Mouse (Mus musculus) B cell, adult 2 months (primary cell): ENCODE results near the gene Nmu.

ENCODE experiments used
- DNase-seq, 2 experiments: peaks; one replicate each; pipeline ENCODE4 v3.0.0; 2022

Gene Nmu

DNA sequence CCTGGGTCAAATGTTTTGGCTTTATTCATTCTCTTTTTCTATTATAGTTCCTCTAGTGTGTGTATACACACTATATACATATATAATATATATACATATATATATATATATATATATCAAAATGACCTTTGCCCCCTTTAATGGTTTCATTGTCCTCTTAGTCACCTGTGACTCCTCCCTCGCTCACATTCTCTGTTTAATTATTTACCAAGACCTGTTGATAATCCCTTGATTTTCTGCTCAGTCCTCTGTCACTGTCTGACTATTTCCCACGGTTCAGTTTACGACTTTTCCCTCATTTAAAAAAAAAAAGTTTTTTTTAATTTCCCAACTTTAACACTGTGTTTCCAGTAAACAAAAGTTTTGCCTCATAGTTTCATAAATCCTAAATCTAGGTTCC is 57.3 kb downstream of the Nmu start:
- DNase-seq: no peak

GRCm38 (mm10) chr5:76305616-76306015 is 58.0 kb downstream of the Nmu start:
- DNase-seq: no peak

- peak; percentile 82 to 87 for DNase-seq
These were observed 58.9 kb downstream of the Nmu start, which contains the start of gene Clock for GRCm38 (mm10) chr5:76304452-76305341. Gene Clock, minus strand, starts transcription at chr5:76304792.

DNA sequence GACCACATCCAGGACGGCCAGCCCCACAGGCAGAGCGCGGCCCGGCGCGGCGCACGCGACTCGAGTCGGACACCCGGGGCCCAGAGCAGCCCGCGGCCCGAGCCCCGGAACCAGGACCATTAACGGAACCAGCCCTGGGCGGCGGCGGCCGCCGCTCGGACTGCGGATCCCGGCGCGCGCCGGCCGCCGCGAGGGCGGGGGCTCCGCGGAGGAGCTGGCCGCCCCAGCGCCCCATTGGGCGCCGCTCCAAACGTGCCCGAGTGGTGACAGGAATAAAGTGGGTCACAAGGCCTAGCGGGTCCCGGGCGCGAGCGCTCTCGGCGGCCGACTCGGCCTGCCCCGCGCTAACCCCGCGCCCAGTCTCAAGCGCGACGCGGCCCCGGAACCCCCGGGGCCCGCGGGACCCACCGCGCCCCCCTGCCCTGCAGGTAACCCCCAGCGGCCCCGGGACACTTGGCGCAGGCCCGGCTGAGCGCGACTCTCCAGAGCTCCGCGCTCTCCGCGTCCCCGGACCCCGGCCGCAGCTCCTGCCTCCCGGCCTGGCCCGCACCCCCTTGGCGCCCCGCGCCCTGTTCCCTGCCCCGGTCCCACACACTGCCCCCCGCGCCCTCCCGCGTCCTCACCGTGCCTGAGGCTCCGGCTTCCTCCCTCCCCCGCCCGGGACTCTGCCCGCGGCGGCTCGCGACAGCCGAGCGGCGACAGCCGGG is 59.7 kb downstream of the Nmu start:
- DNase-seq: peak; percentile 69 to 71

DNA sequence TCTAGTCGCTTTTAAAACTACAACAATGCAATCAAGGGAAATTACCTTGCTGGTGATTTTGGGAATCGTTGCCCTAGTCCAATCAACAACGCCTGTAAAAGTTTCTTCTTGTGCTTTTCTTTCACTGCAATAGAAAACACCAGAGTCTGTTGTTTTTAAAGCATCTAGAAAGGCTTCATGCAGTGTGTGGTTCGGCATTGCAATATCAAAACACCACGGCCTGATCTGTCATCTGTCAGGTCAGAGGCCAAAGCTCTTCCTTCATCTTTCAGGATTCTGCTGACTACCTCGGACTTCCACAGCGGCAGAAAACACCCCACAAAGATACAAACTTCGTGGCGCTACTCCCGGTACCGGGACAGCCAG is 60.2 kb downstream of the Nmu start:
- DNase-seq: no peak

DNA sequence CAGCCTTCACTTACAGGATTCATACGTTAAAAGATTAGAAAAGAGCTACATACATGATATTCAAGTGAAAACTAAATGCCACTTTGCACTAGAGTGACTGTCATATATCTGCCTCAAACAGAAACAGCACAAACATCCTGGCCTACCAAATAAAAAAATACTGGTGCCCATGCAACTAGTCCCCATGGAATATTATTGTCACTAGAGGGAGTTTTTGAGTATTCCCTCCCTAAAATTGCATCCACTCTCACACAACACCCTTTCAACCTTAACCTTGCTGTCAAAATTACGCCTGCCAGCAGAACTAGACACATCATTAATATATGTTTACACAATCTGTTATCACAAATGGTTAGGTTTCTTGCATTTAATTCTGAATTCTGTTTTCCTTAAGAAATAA is 61.6 kb downstream of the Nmu start:
- DNase-seq: no peak

GRCm38 (mm10) chr5:76289234-76289691 is 74.3 kb downstream of the Nmu start:
- DNase-seq: no peak

DNA sequence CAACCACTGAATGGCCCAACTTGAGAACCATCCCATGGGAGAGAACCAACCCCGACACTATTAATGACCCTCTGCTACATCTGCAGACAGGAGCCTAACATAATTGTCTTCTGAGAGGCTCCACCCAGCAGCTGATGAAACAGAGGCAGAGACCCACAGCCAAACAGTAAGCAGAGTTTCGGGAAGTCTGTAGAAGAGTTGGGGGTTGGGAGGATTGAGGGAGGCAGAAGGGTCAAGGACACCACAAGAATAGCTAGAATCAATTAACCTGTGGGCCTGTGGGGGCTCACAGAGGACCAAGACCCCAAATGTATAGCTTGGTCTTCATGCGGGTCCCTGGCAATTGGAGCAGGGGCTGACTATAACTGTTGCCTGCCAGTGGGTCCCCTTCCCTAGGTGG is 75.3 kb downstream of the Nmu start:
- no peak for DNase-seq

GRCm38 (mm10) chr5:76287062-76287461 is 76.5 kb downstream of the Nmu start:
- DNase-seq: no peak

DNA sequence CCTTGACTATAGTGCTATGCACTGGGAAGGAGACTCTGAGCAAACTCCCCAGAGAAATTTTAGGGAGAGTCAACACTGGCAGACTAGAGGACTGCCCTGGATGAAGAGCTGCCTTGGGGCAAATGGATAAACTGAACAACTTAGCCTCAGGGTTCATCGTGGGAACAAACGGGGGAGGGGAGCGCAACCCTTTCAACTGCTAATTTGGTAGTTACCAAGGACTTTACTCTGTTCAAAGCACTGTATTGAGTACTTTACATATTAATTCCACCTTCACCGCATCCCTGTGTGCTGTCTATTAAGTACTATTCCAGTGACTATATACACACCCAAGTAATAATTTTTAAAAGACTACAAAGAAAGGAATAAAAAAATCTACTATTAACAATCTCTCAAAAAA is 77.9 kb downstream of the Nmu start:
- DNase-seq: no peak

DNA sequence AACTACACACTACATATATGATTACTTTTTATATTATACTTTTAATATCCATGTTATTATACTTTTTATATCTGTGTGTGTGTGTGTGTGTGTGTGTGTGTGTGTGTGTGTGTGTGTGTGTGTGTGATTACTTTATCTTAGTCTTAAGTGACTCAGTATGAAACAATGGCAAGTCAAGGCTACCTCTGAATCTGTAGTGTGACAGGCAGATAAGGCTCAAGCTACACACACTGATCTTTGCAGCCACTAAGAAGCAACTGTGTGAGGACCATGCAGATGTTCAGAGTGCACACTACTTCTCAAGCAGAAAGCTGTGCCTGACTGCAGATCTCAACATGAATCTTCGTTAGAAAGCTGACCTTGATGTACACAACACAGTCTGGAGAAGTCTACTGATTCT is 79.7 kb downstream of the Nmu start:
- no peak for DNase-seq
